Mouse (Mus musculus) embryonic stem cell, embryonic (primary cell): Measurements from ENCODE around the gene Mpp3.

Source experiments
- CTCF ChIA-PET, 4 experiments: fragments of 300-600 bp in 2 of 4; fragments of 350-600 bp in 2 of 4; sonication (Branson Sonifier 250); formaldehyde crosslinking; loops; one replicate each; lab custom pipeline; 2022; ENCODE audit warnings: inconsistent platforms in 2 of 4; lab: Charles Lee
- POLR2A ChIA-PET, 4 experiments: fragments of 300-600 bp in 2 of 4; fragments of 350-600 bp in 2 of 4; sonication (Branson Sonifier 250); formaldehyde crosslinking; loops; one replicate each; lab custom pipeline; 2022; ENCODE audit warnings: antibody characterized with exemption in 4 of 4, inconsistent platforms in 1 of 4; lab: Charles Lee

The Mpp3 gene

GRCm38 (mm10) chr11:102049875-102050482 lies 21.7 kb upstream of the Mpp3 start:
- ChIA-PET CTCF (interaction anchor here in 3 of 4 experiments (0.6 to 6.5 kb wide), 4 partner anchors 10 to 139 kb away, joined by 5 to 62 read pairs (median 6); partner anchors contain the start of genes Cd300lg (in 1 of the 3) and G6pc3 (in 1 of the 3)), POLR2A (interaction anchor here in 3 of 4 experiments (0.5 to 2.2 kb wide), 4 partner anchors 10 to 49 kb away, joined by 3 to 9 read pairs (median 4); partner anchors contain the start of gene Cd300lg (in 1 of the 3))

DNA sequence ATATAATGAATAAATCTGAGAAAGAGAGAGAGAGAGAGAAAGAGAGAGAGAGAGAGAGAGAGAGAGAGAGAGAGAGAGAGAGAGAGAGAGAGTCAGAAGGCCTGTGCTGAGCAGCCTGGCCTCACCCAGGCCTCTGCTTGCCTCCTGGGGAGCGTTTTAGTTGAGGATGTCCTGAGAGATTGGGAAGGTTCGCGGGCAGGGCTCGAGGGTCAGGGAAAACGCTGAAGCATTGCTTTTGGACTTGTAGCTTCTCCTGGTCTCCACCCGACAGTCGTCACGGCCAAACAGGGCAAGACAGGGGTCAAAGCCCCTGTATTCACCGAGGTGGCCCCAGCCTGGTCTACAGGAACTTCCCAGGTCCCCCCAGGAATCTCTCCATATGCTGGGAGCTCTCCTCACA lies 18.3 kb upstream of the Mpp3 start:
- ChIA-PET POLR2A (interaction anchor here in 3 of 4 experiments (0.6 to 1.3 kb wide), 4 partner anchors 9 to 383 kb away, joined by 3 to 4 read pairs (median 4); partner anchors contain the start of genes Cfap97d1 (in 1 of the 3) and Grn (in 1 of the 3)), CTCF (interaction anchor here (0.6 to 1.8 kb wide), 11 partner anchors 14 to 605 kb away, joined by 3 to 6 read pairs (median 3); partner anchors contain the start of genes Dusp3 (in 1 of the 4) and Rpl27 (in 1 of the 4))

DNA sequence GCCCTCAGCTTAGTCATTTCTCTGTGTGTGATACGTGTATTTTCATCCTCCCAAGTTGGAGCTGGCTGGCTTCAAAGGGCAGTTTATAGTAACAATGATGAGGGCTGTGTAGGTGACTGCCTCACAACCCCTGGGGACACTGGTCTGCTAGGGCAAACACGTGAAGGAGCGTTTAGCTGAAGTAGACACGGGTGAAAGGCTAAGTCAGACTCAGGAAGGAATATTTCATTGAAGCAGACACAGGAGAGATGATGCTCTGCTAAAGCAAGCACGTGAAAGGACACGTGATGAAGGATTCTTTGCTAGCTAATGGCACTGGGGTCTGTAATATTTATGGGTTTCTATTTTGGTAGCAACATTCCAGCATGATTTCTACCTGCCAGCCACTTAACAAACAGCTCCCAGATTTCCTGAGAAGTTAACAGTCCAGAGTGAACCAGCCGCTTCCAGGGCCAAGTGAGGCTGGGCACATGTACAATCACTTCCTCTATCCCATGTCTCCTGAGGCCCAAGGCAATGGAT lies 16.5 kb upstream of the Mpp3 start:
- ChIA-PET POLR2A (no interaction called here), CTCF (interaction anchor here in 2 of 4 experiments (0.6 to 0.8 kb wide), 3 partner anchors 9 to 76 kb away, joined by 3 read pairs; no protein-coding TSS in a partner anchor)

GRCm38 (mm10) chr11:102043381-102043780 lies 15.1 kb upstream of the Mpp3 start:
- CTCF ChIA-PET, result interaction anchor here in 3 of 4 experiments (0.5 to 2.1 kb wide), 4 partner anchors 10 to 105 kb away, joined by 3 to 5 read pairs (median 4); no protein-coding TSS in a partner anchor
- POLR2A ChIA-PET, result interaction anchor here in 3 of 4 experiments (0.5 to 0.7 kb wide), 4 partner anchors 11 to 227 kb away, joined by 3 to 8 read pairs (median 3); no protein-coding TSS in a partner anchor

GRCm38 (mm10) chr11:102042971-102043370 lies 14.7 kb upstream of the Mpp3 start:
- CTCF ChIA-PET, result interaction anchor here in 3 of 4 experiments (0.5 to 2.1 kb wide), 5 partner anchors 11 to 105 kb away, joined by 3 to 5 read pairs (median 4); no protein-coding TSS in a partner anchor
- POLR2A ChIA-PET, result interaction anchor here in 2 of 4 experiments (0.5 to 0.7 kb wide), 3 partner anchors 11 to 545 kb away, joined by 3 to 8 read pairs (median 4); no protein-coding TSS in a partner anchor

DNA sequence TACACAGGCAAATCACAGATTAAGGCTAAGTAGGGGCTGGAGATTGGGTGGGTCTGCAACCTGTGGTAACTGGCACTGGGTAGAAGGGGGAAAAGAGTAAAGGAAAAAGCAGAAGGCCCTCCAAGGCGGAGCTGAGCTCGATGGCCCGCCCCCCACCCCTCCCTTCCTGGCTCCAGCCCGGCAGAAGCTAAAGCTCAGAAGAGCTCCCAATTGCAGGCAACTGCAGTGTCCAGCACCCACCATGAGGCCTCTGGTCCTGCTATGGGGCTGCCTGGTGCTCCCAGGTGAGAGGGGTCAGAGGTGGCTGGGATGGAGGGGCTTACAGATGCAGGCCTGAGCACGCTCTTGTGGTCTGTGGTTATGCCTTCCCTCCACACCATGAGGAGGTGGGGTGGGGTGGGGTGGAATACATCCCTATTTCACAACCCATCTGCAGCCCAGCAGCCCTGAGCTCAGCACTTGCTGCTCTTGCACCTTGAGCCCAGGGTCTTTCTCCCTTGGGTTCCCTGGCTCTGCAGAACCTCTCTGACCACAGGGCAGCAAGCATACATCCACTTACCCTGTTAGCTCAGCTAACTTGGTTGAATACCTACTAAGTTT lies 13.2 kb upstream of the Mpp3 start, which contains the start of gene Cd300lg:
Cd300lg (plus strand) TSS at position 160 of the 600 bp plus-strand sequence.
- POLR2A ChIA-PET, result interaction anchor here in 2 of 4 experiments (1.0 to 1.9 kb wide), 9 partner anchors 9 to 115 kb away, joined by 3 to 37 read pairs (median 4); partner anchors contain the start of genes Cfap97d1 (in 2 of the 2), Dusp3 (in 1 of the 2) and Tmem101 (in 1 of the 2)
- CTCF ChIA-PET, result interaction anchor here (0.6 to 6.3 kb wide), 40 partner anchors 9 to 1852 kb away, joined by 3 to 84 read pairs (median 4); partner anchors contain the start of genes Dusp3 (in 3 of the 4), Cfap97d1 (in 1 of the 4) and Tmub2 (in 1 of the 4)

- CTCF ChIA-PET, result interaction anchor here (0.5 to 6.3 kb wide), 101 partner anchors 9 to 1117 kb away, joined by 3 to 84 read pairs (median 4); partner anchors contain the start of genes Dusp3 (in 4 of the 4), Cfap97d1 (in 2 of the 4), Asb16 (in 1 of the 4) and BC030867 (in 1 of the 4)
These were observed 12.4 kb upstream of the Mpp3 start for GRCm38 (mm10) chr11:102040646-102041045.

DNA sequence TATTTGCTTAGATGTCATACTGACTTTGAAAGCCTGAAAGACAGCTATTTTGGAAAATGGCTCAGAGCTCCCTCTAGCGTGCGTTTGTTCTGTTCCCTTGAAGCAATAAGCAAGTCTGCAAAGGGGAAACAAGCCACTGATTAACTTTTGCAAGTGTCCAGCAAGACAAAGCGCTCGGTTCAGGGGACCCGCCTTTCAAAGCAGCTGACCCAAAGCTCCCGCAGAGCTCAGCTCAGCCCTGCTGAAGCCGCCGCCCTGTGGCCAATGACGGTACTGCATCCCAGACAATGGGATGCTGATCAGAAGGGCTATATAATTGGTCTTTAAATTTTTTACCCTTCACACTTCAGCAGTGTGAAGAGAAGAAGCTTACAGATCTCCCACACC lies 11.9 kb upstream of the Mpp3 start:
- ChIA-PET POLR2A (interaction anchor here in 3 of 4 experiments (0.5 to 1.9 kb wide), 20 partner anchors 10 to 397 kb away, joined by 3 to 37 read pairs (median 3); partner anchors contain the start of genes Cfap97d1 (in 3 of the 3), BC030867 (in 1 of the 3), Dusp3 (in 1 of the 3) and Hdac5 (in 1 of the 3)), CTCF (interaction anchor here (0.5 to 6.3 kb wide), 110 partner anchors 8 to 1568 kb away, joined by 3 to 84 read pairs (median 4); partner anchors contain the start of genes Dusp3 (in 4 of the 4), Cfap97d1 (in 3 of the 4), Asb16 (in 1 of the 4) and BC030867 (in 1 of the 4))

More at GRCm38 (mm10) chr11:102040646-102041045, 12.4 kb upstream of the Mpp3 start:
- POLR2A ChIA-PET, result interaction anchor here in 3 of 4 experiments (0.7 to 1.9 kb wide), 18 partner anchors 9 to 397 kb away, joined by 3 to 37 read pairs (median 4); partner anchors contain the start of genes Cfap97d1 (in 3 of the 3), BC030867 (in 1 of the 3), Dusp3 (in 1 of the 3) and Hdac5 (in 1 of the 3)

GRCm38 (mm10) chr11:102039487-102040137 lies 11.4 kb upstream of the Mpp3 start:
- ChIA-PET POLR2A (interaction anchor here in 3 of 4 experiments (0.5 to 1.9 kb wide), 20 partner anchors 11 to 398 kb away, joined by 3 to 37 read pairs (median 3); partner anchors contain the start of genes Cfap97d1 (in 2 of the 3), BC030867 (in 1 of the 3), Dusp3 (in 1 of the 3) and Hdac5 (in 1 of the 3)), CTCF (interaction anchor here (0.5 to 6.3 kb wide), 101 partner anchors 8 to 1567 kb away, joined by 3 to 84 read pairs (median 4); partner anchors contain the start of genes Dusp3 (in 4 of the 4), Cfap97d1 (in 3 of the 4), Asb16 (in 1 of the 4) and BC030867 (in 1 of the 4))

GRCm38 (mm10) chr11:102037789-102038188 lies 9.5 kb upstream of the Mpp3 start:
- POLR2A ChIA-PET, result interaction anchor here in 1 of 4 experiments (0.6 kb wide), 1 partner anchor 49 kb away, joined by 3 read pairs; no protein-coding TSS in a partner anchor
- CTCF ChIA-PET, result interaction anchor here in 3 of 4 experiments (0.6 to 6.3 kb wide), 11 partner anchors 10 to 1022 kb away, joined by 3 to 84 read pairs (median 4); partner anchors contain the start of genes Cfap97d1 (in 1 of the 3) and Dusp3 (in 1 of the 3)

DNA sequence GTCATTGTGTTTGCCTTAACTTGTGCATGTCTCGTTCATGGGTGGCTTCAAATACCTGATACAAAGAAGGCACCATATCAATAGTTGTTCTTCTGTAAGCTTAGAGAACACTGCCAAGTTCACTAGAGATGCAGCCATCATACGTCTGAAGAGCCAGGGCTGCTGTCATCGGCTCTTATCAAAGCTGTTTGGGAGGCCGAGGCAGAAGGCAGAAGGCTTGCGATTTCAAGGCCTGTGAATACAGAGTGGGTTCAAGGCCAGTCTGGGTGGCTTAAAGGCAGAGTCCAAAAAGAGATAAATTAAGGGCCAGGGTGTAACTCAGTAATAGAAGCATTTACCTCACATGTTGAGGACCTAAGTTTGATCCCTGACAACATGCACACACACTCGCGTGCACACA lies 8.1 kb upstream of the Mpp3 start:
- POLR2A ChIA-PET, result interaction anchor here in 2 of 4 experiments (0.6 to 1.0 kb wide), 4 partner anchors 30 to 297 kb away, joined by 3 to 4 read pairs (median 3); partner anchors contain the start of gene Cfap97d1 (in 1 of the 2)
- CTCF ChIA-PET, result interaction anchor here in 3 of 4 experiments (0.7 to 6.3 kb wide), 4 partner anchors 10 to 304 kb away, joined by 3 to 84 read pairs (median 4); partner anchors contain the start of genes Cfap97d1 (in 1 of the 3), Dhx8 (in 1 of the 3) and Dusp3 (in 1 of the 3)

DNA sequence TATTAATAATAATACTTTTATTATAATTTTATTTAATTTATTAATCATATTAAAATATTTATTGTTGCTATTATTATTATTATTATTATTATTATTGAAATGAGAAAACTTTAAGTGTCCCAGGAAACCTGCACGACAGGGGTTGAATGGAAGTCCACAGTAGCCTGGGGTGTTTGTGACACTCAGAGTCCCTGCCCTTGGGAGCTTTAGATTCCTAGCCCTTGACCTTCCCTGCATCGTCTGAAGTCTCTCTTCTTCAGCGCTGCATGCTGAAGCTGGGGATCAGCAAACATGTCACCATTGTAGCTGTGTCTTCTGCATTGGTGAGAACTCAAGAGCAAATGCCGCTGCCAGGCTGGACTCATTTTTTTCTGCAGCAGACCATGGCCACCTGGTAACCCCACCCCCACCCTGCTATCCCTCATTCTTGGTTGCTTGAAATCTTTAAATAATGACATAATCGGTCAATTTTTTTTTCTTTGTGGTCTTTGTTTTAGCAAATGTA lies 7.2 kb upstream of the Mpp3 start:
- POLR2A ChIA-PET, result interaction anchor here in 1 of 4 experiments (0.6 kb wide), 1 partner anchor 242 kb away, joined by 3 read pairs; no protein-coding TSS in a partner anchor
- CTCF ChIA-PET, result interaction anchor here in 1 of 4 experiments (1.3 kb wide), 1 partner anchor 18 kb away, joined by 4 read pairs; no protein-coding TSS in a partner anchor

GRCm38 (mm10) chr11:102034887-102035286 lies 6.6 kb upstream of the Mpp3 start:
- ChIA-PET POLR2A (interaction anchor here in 2 of 4 experiments (0.6 kb wide), 2 partner anchors 242 to 391 kb away, joined by 3 to 4 read pairs; no protein-coding TSS in a partner anchor), CTCF (interaction anchor here in 1 of 4 experiments (1.3 kb wide), 1 partner anchor 19 kb away, joined by 4 read pairs; no protein-coding TSS in a partner anchor)

- CTCF ChIA-PET, result interaction anchor here (0.8 to 1.7 kb wide), 6 partner anchors 18 to 65 kb away, joined by 3 to 9 read pairs (median 4); no protein-coding TSS in a partner anchor
- POLR2A ChIA-PET, result interaction anchor here in 1 of 4 experiments (0.6 to 0.7 kb wide), 2 partner anchors 117 to 298 kb away, joined by 3 read pairs; no protein-coding TSS in a partner anchor
These were observed 4.9 kb upstream of the Mpp3 start for GRCm38 (mm10) chr11:102033055-102033591.

- CTCF ChIA-PET, result interaction anchor here (0.6 to 2.1 kb wide), 7 partner anchors 9 to 254 kb away, joined by 3 to 8 read pairs (median 4); partner anchors contain the start of genes Cd300lg (in 1 of the 4) and Tmub2 (in 1 of the 4)
- POLR2A ChIA-PET, result interaction anchor here in 1 of 4 experiments (0.6 kb wide), 2 partner anchors 11 to 23 kb away, joined by 3 read pairs; no protein-coding TSS in a partner anchor
These were observed 2.9 kb upstream of the Mpp3 start for GRCm38 (mm10) chr11:102031149-102031548.
